Mouse (Mus musculus) thymus, adult 2 months (tissue): ENCODE results near the gene Mcat.

Experiments used
- CTCF ChIP-seq: fragments of 200-500 bp; IDR thresholded peaks from 2 replicates; pipeline ENCODE4 v1.5.1; 2012; ENCODE audit warnings: mild to moderate bottlenecking, control low read depth, low read length, moderate library complexity, borderline replicate concordance; ENCODE audit not compliant: control insufficient read depth, poor library complexity, insufficient read depth; ENCODE audit errors: extremely low read depth
- POLR2A ChIP-seq: fragments of 200-500 bp; IDR thresholded peaks from 2 replicates; pipeline ENCODE4 v1.6.1; 2012; ENCODE audit warnings: mild to moderate bottlenecking, low read length, control low read depth, moderate library complexity; ENCODE audit not compliant: control insufficient read depth, poor library complexity, insufficient read depth; ENCODE audit errors: extremely low read depth

- TF ChIP-seq CTCF: 0 out of 2 replicates have a peak, but pooled peaks have one; percentile 16
- no peak for TF ChIP-seq POLR2A
Measured at GRCm38 (mm10) chr15:83497299-83497698, 66.3 kb downstream of the Mcat start.
